Mouse (Mus musculus): ENCODE results near the gene Dis3. TPM values are rescaled to one million over a fixed set of nuclear protein-coding genes. Genes with fewer than 3 reads are reported as not detected.
"Not testable (repeated sequence)": the region's sequence is repeated elsewhere in the genome, so short reads cannot be mapped to it uniquely, and the experiment has no call there.

Gene Dis3
- total RNA-seq, 4 experiments from 2014 or later = 16.5 to 19.2 (median 18.3) TPM

- DNase-seq (ENCODE audit: low spot score in 2 of 2) = no peak
Observed at GRCm38 (mm10) chr14:99063091-99063490, 36.5 kb downstream of the Dis3 start.

GRCm38 (mm10) chr14:99060616-99061015 lies 39.0 kb downstream of the Dis3 start:
- DNase-seq (ENCODE audit: low spot score in 2 of 2) = peak in 1 of 2 experiments; percentile 18

- DNase-seq (ENCODE audit: low spot score in 2 of 2) = peak in 1 of 2 experiments; percentile 49
Observed at GRCm38 (mm10) chr14:99058959-99059586, 40.5 kb downstream of the Dis3 start.

GRCm38 (mm10) chr14:99046782-99047181 lies 52.8 kb downstream of the Dis3 start:
- DNase-seq (ENCODE audit: low spot score in 2 of 2) = no peak

- peak; percentile 81 to 90 for DNase-seq (ENCODE audit: low spot score in 2 of 2)
Observed at GRCm38 (mm10) chr14:99046031-99046781, 53.4 kb downstream of the Dis3 start, which contains the start of the genes Mzt1 and Bora. Mzt1 (minus strand) TSS chr14:99046134. Bora (plus strand) TSS chr14:99046222.

GRCm38 (mm10) chr14:99045378-99046030 lies 54.1 kb downstream of the Dis3 start:
- DNase-seq (ENCODE audit: low spot score in 2 of 2) = no peak

- no peak for DNase-seq (ENCODE audit: low spot score in 2 of 2)
Observed at GRCm38 (mm10) chr14:99044718-99045117, 54.9 kb downstream of the Dis3 start.

- DNase-seq (ENCODE audit: low spot score in 2 of 2) = no peak
Observed at GRCm38 (mm10) chr14:99044096-99044495, 55.5 kb downstream of the Dis3 start.

- DNase-seq (ENCODE audit: low spot score in 2 of 2) = no peak
Observed at GRCm38 (mm10) chr14:99043499-99043898, 56.1 kb downstream of the Dis3 start.

GRCm38 (mm10) chr14:99041416-99041815 lies 58.2 kb downstream of the Dis3 start:
- DNase-seq (ENCODE audit: low spot score in 2 of 2) = no peak

- not testable (repeated sequence) for DNase-seq (ENCODE audit: low spot score in 2 of 2)
Observed at GRCm38 (mm10) chr14:99039308-99039707, 60.3 kb downstream of the Dis3 start.

GRCm38 (mm10) chr14:99037703-99038102 lies 61.9 kb downstream of the Dis3 start:
- no peak for DNase-seq (ENCODE audit: low spot score in 2 of 2)

GRCm38 (mm10) chr14:99036039-99036438 lies 63.5 kb downstream of the Dis3 start:
- DNase-seq (ENCODE audit: low spot score in 2 of 2) = no peak

GRCm38 (mm10) chr14:99034851-99035250 lies 64.7 kb downstream of the Dis3 start:
- DNase-seq (ENCODE audit: low spot score in 2 of 2) = not testable (repeated sequence)

- no peak for DNase-seq (ENCODE audit: low spot score in 2 of 2)
Observed at GRCm38 (mm10) chr14:99032596-99032995, 67.0 kb downstream of the Dis3 start.

GRCm38 (mm10) chr14:99031337-99031873 lies 68.2 kb downstream of the Dis3 start:
- no peak for DNase-seq (ENCODE audit: low spot score in 2 of 2)

GRCm38 (mm10) chr14:99029987-99030386 lies 69.6 kb downstream of the Dis3 start:
- DNase-seq (ENCODE audit: low spot score in 2 of 2) = peak in 1 of 2 experiments; percentile 31

Other genes starting within 250 kb of the Dis3 start
- gene Rpl36a-ps1, start 105.5 kb downstream of the Dis3 start, total RNA-seq (2022) = 1 to 10 TPM in 3 of 4 experiments, not detected in 1; 1.0 to 2.3 (median 1.9) TPM
- gene Mzt1, start 53.6 kb downstream of the Dis3 start, total RNA-seq (2022) = 10 to 100 TPM; 58.6 to 66.6 (median 63.0) TPM
- 1 to 10 TPM; 2.6 to 3.3 (median 3.0) TPM for gene Bora, start 53.5 kb downstream of the Dis3 start, total RNA-seq (2022)
- 10 to 100 TPM; 13.2 to 14.7 (median 13.9) TPM for gene Pibf1, start 346 bp downstream of the Dis3 start, total RNA-seq (2022)
- 10 to 100 TPM; 16.5 to 19.7 (median 16.7) TPM for gene Klf5, start 198.9 kb upstream of the Dis3 start, total RNA-seq (2022)

Data from left cerebral cortex, adult 8-10 months (tissue).